Mouse (Mus musculus) MEL (cell line): Measurements from ENCODE around the gene Cdk10. TPM values are rescaled to one million over a fixed set of nuclear protein-coding genes. Genes with fewer than 3 reads are reported as not detected.

Experiments used
- DNase-seq: peaks from one replicate; pipeline ENCODE4 v3.0.0; 2011; ENCODE audit warnings: low read depth, low spot score
- H3K27ac ChIP-seq: 2 replicates; pipeline ENCODE4 v1.5.1; 2012; ENCODE audit warnings: low read depth, mild to moderate bottlenecking, control low read depth, low read length, moderate library complexity; ENCODE audit not compliant: control insufficient read depth
- H3K27me3 ChIP-seq, 2 experiments: fragments of 150-350 bp in 1 of 2; sonication (generic) in 1 of 2; 2 replicates each; pipeline ENCODE4 v1.6.1; 2012; ENCODE audit warnings: low read length in 2 of 2, mild to moderate bottlenecking in 2 of 2, improper control_type of control experiment in 1 of 2, moderate library complexity in 1 of 2; ENCODE audit not compliant: insufficient read depth in 2 of 2, control insufficient read depth in 1 of 2
- H3K36me3 ChIP-seq, 2 experiments: 2 replicates each; pipeline ENCODE4 v1.6.1; 2012 to 2014; ENCODE audit warnings: low read length in 2 of 2, improper control_type of control experiment in 1 of 2, inconsistent platforms in 1 of 2, mild to moderate bottlenecking in 1 of 2; ENCODE audit not compliant: insufficient read depth in 2 of 2, control insufficient read depth in 1 of 2
- H3K4me1 ChIP-seq, 2 experiments: fragments of 150-350 bp in 1 of 2; sonication (generic) in 1 of 2; 2 replicates each; pipeline ENCODE4 v1.6.1; 2012; ENCODE audit warnings: low read length in 2 of 2, improper control_type of control experiment in 1 of 2, mild to moderate bottlenecking in 1 of 2; ENCODE audit not compliant: insufficient read depth in 2 of 2, control insufficient read depth in 1 of 2
- H3K4me3 ChIP-seq, 2 experiments: fragments of 150-350 bp in 1 of 2; sonication (generic) in 1 of 2; 2 replicates each; pipeline ENCODE4 v1.5.1; 2012; ENCODE audit warnings: low read depth in 2 of 2, low read length in 2 of 2, mild to moderate bottlenecking in 2 of 2, moderate library complexity in 2 of 2, control low read depth in 1 of 2, improper control_type of control experiment in 1 of 2; ENCODE audit not compliant: control insufficient read depth in 1 of 2, insufficient read depth in 1 of 2
- H3K79me2 ChIP-seq: 2 replicates; pipeline ENCODE4 v1.6.1; 2012; ENCODE audit warnings: mild to moderate bottlenecking, low read length, moderate library complexity; ENCODE audit not compliant: control insufficient read depth, poor library complexity, insufficient read depth
- H3K9ac ChIP-seq: 2 replicates; pipeline ENCODE4 v1.6.1; 2012; ENCODE audit warnings: low read depth, mild to moderate bottlenecking, control low read depth, low read length, moderate library complexity; ENCODE audit not compliant: control insufficient read depth, poor library complexity, severe bottlenecking
- H3K9me3 ChIP-seq: fragments of 150-350 bp; sonication (generic); replicated peaks from 2 replicates; pipeline ENCODE4 v1.6.1; 2012; ENCODE audit warnings: mild to moderate bottlenecking, low read length, improper control_type of control experiment, moderate library complexity; ENCODE audit not compliant: insufficient read depth
- CHD2 ChIP-seq: IDR thresholded peaks from 2 replicates; pipeline ENCODE4 v1.6.1; 2011; ENCODE audit warnings: low read length, improper control_type of control experiment
- CTCF ChIP-seq, 3 experiments: IDR thresholded peaks in 2 of 3; conservative IDR thresholded peaks in 1 of 3; 2 replicates each; pipeline ENCODE4 v1.5.1; 2011 to 2012; ENCODE audit warnings: low read length in 3 of 3, low read depth in 2 of 3, mild to moderate bottlenecking in 2 of 3, improper control_type of control experiment in 1 of 3, inconsistent platforms in 1 of 3, mixed read lengths in 1 of 3, moderate library complexity in 1 of 3; ENCODE audit not compliant: control insufficient read depth in 1 of 3, insufficient read depth in 1 of 3, poor library complexity in 1 of 3, severe bottlenecking in 1 of 3
- E2F4 ChIP-seq: IDR thresholded peaks from 2 replicates; pipeline ENCODE4 v1.6.1; 2011; ENCODE audit warnings: low read depth, low read length, improper control_type of control experiment, borderline replicate concordance
- ELF1 ChIP-seq: IDR thresholded peaks from 2 replicates; pipeline ENCODE4 v1.6.1; 2014; ENCODE audit warnings: low read depth, mild to moderate bottlenecking, inconsistent platforms, low read length, improper control_type of control experiment, moderate library complexity
- ETS1 ChIP-seq: IDR thresholded peaks from 2 replicates; pipeline ENCODE4 v1.6.1; 2012; ENCODE audit warnings: low read depth, mild to moderate bottlenecking, inconsistent platforms, low read length, improper control_type of control experiment, moderate library complexity
- GABPA ChIP-seq: IDR thresholded peaks from 2 replicates; pipeline ENCODE4 v1.6.1; 2012; ENCODE audit warnings: low read depth, mild to moderate bottlenecking, inconsistent platforms, low read length, improper control_type of control experiment, moderate library complexity
- HCFC1 ChIP-seq: IDR thresholded peaks from 2 replicates; pipeline ENCODE4 v1.6.1; 2012; ENCODE audit warnings: low read depth, mild to moderate bottlenecking, inconsistent platforms, low read length, improper control_type of control experiment, moderate library complexity
- JUND ChIP-seq: IDR thresholded peaks from 2 replicates; pipeline ENCODE4 v1.6.1; 2011; ENCODE audit warnings: low read depth, mild to moderate bottlenecking, improper control_type of control experiment, low read length
- KAT2A ChIP-seq: conservative IDR thresholded peaks from 2 replicates; pipeline ENCODE4 v1.6.1; 2012; ENCODE audit warnings: low read depth, low read length, improper control_type of control experiment, inconsistent platforms
- MAFK ChIP-seq: IDR thresholded peaks from 2 replicates; pipeline ENCODE4 v1.6.1; 2011; ENCODE audit warnings: low read depth, mild to moderate bottlenecking, low read length, improper control_type of control experiment, borderline replicate concordance
- MAX ChIP-seq: IDR thresholded peaks from 2 replicates; pipeline ENCODE4 v1.6.1; 2011; ENCODE audit warnings: low read length, improper control_type of control experiment
- MEF2A ChIP-seq: IDR thresholded peaks from 2 replicates; pipeline ENCODE4 v1.6.1; 2014; ENCODE audit warnings: low read depth, mild to moderate bottlenecking, inconsistent platforms, low read length, improper control_type of control experiment; ENCODE audit not compliant: poor library complexity, insufficient replicate concordance, severe bottlenecking; ENCODE audit errors: extremely low read depth
- MXI1 ChIP-seq: IDR thresholded peaks from 2 replicates; pipeline ENCODE4 v1.6.1; 2011; ENCODE audit warnings: mild to moderate bottlenecking, low read depth, low read length, improper control_type of control experiment
- MYB ChIP-seq: IDR thresholded peaks from 2 replicates; pipeline ENCODE4 v1.6.1; 2011; ENCODE audit warnings: mild to moderate bottlenecking, low read depth, low read length, improper control_type of control experiment
- MYC ChIP-seq: IDR thresholded peaks from 2 replicates; pipeline ENCODE4 v1.6.1; 2011; ENCODE audit warnings: low read depth, mild to moderate bottlenecking, low read length, improper control_type of control experiment, moderate library complexity
- NELFE ChIP-seq: IDR thresholded peaks from 2 replicates; pipeline ENCODE4 v1.6.1; 2011; ENCODE audit warnings: low read depth, low read length, improper control_type of control experiment
- POLR2A ChIP-seq, 2 experiments: IDR thresholded peaks; 2 replicates each; pipeline ENCODE4 v1.6.1; 2011 to 2012; ENCODE audit warnings: low read length in 2 of 2, mild to moderate bottlenecking in 2 of 2, control low read depth in 1 of 2, improper control_type of control experiment in 1 of 2, low read depth in 1 of 2, moderate library complexity in 1 of 2; ENCODE audit not compliant: control insufficient read depth in 1 of 2, insufficient read depth in 1 of 2, poor library complexity in 1 of 2
- POLR2AphosphoS5 ChIP-seq: IDR thresholded peaks from 2 replicates; pipeline ENCODE4 v1.6.1; 2012; ENCODE audit warnings: low read depth, borderline replicate concordance, mild to moderate bottlenecking, inconsistent platforms, low read length, moderate library complexity, mixed read lengths
- RAD21 ChIP-seq: IDR thresholded peaks from 2 replicates; pipeline ENCODE4 v1.6.1; 2011; ENCODE audit warnings: mild to moderate bottlenecking, low read depth, low read length, improper control_type of control experiment
- RCOR1 ChIP-seq: IDR thresholded peaks from 2 replicates; pipeline ENCODE4 v1.6.1; 2012; ENCODE audit warnings: low read depth, mild to moderate bottlenecking, inconsistent platforms, low read length, improper control_type of control experiment
- SMC3 ChIP-seq: IDR thresholded peaks from 2 replicates; pipeline ENCODE4 v1.6.1; 2011; ENCODE audit warnings: low read depth, low read length, improper control_type of control experiment
- TAL1 ChIP-seq: IDR thresholded peaks from 2 replicates; pipeline ENCODE4 v1.6.1; 2012; ENCODE audit warnings: mild to moderate bottlenecking, inconsistent platforms, low read length, moderate library complexity, mixed read lengths
- UBTF ChIP-seq: IDR thresholded peaks from 2 replicates; pipeline ENCODE4 v1.6.1; 2012; ENCODE audit warnings: low read depth, mild to moderate bottlenecking, inconsistent platforms, low read length, improper control_type of control experiment, moderate library complexity, borderline replicate concordance; ENCODE audit not compliant: insufficient read depth
- USF1 ChIP-seq: IDR thresholded peaks from 2 replicates; pipeline ENCODE4 v1.6.1; 2014; ENCODE audit warnings: low read depth, mild to moderate bottlenecking, inconsistent platforms, low read length, improper control_type of control experiment, moderate library complexity
- USF2 ChIP-seq, 2 experiments: IDR thresholded peaks; 2 replicates each; pipeline ENCODE4 v1.6.1; 2011 to 2012; ENCODE audit warnings: improper control_type of control experiment in 2 of 2, low read length in 2 of 2, borderline replicate concordance in 1 of 2, inconsistent platforms in 1 of 2, low read depth in 1 of 2, mild to moderate bottlenecking in 1 of 2; ENCODE audit not compliant: insufficient read depth in 1 of 2
- ZC3H11A ChIP-seq: IDR thresholded peaks from 2 replicates; pipeline ENCODE4 v1.6.1; 2012; ENCODE audit warnings: low read depth, mild to moderate bottlenecking, inconsistent platforms, low read length, improper control_type of control experiment
- ZNF384 ChIP-seq: IDR thresholded peaks from 2 replicates; pipeline ENCODE4 v1.6.1; 2012; ENCODE audit warnings: low read depth, mild to moderate bottlenecking, inconsistent platforms, low read length, improper control_type of control experiment
- polyA plus RNA-seq, 2 experiments: library from polyadenylated mRNA; stranded (reverse) in 1 of 2; unstranded in 1 of 2; fragments of >175 nt in 1 of 2; fragments of >200 nt in 1 of 2; gene quantifications; 2 replicates each; pipeline versions ENCODE4 v1.2.1 to v1.2.4; 2012; ENCODE audit warnings: low replicate concordance in 2 of 2, low read depth in 1 of 2; ENCODE audit not compliant: insufficient read length in 2 of 2, insufficient read depth in 1 of 2, missing spikeins in 1 of 2
- total RNA-seq: library from RNA; depleted of rRNA; stranded (reverse); fragments of 300-350 nt; gene quantifications from 2 replicates; pipeline ENCODE4 v1.2.3, GENCODE M21; 2012

Gene Cdk10
- total and polyA plus RNA-seq, 3 experiments, result 28.0 to 43.8 TPM; not detected in 1

- Histone ChIP-seq H3K27me3 (no peaks in the 10 kb centered on the region), H3K36me3 (no peaks in the 10 kb centered on the region; a peak in 2 of 4 replicates), H3K9ac (no peak overlapping the region), H3K9me3 (no peaks in the 10 kb centered on the region), H3K4me1 (no peaks in the 10 kb centered on the region), H3K27ac (no peak overlapping the region), H3K4me3 (no peak overlapping the region), H3K79me2 (no peaks in the 10 kb centered on the region)
- no peak for TF ChIP-seq CHD2
- no peak for TF ChIP-seq MYB
- no peak for TF ChIP-seq NELFE
- no peak for TF ChIP-seq HCFC1
- no peak for TF ChIP-seq USF1
- TF ChIP-seq POLR2A (IDR thresholded peaks at IDR 0.05; ENCODE audit: control insufficient read depth in 1 of 2, insufficient read depth in 1 of 2, low read depth in 1 of 2, low read length in 2 of 2, poor library complexity in 1 of 2), result no peak
- TF ChIP-seq MYC, result no peak
- no peak for TF ChIP-seq KAT2A
- TF ChIP-seq SMC3, result no peak
- no peak for TF ChIP-seq JUND
- TF ChIP-seq RCOR1, result no peak
- no peak for TF ChIP-seq ZNF384
- TF ChIP-seq MAX, result no peak
- TF ChIP-seq ETS1, result no peak
- TF ChIP-seq MEF2A, result no peak
- TF ChIP-seq ZC3H11A, result no peak
- TF ChIP-seq USF2 (IDR thresholded peaks at IDR 0.05; ENCODE audit: borderline replicate concordance in 1 of 2, insufficient read depth in 1 of 2, low read depth in 1 of 2, low read length in 2 of 2), result no peak
- no peak for DNase-seq
Observed at GRCm38 (mm10) chr8:123274447-123274846, 49.8 kb downstream of the Cdk10 start.

GRCm38 (mm10) chr8:123275096-123275495, 50.5 kb downstream of the Cdk10 start:
- H3K4me1 ChIP-seq, result no peaks in the 10 kb centered on the region
- no peak overlapping the region for H3K27ac ChIP-seq
- TF ChIP-seq TAL1, result no peak
- no peak for TF ChIP-seq UBTF
- no peak for TF ChIP-seq GABPA
- TF ChIP-seq E2F4, result no peak
- no peak for TF ChIP-seq RAD21
- TF ChIP-seq POLR2A (IDR thresholded peaks at IDR 0.05; ENCODE audit: control insufficient read depth in 1 of 2, insufficient read depth in 1 of 2, low read depth in 1 of 2, low read length in 2 of 2, poor library complexity in 1 of 2), result no peak
- TF ChIP-seq HCFC1, result no peak
- TF ChIP-seq NELFE, result no peak
- TF ChIP-seq ELF1, result no peak
- TF ChIP-seq POLR2AphosphoS5, result no peak
- TF ChIP-seq MAFK, result no peak
- no peak for TF ChIP-seq SMC3
- no peak for TF ChIP-seq MXI1
- TF ChIP-seq KAT2A, result no peak
- TF ChIP-seq CTCF (IDR thresholded peaks at IDR 0.05 in 2 of 3, conservative IDR thresholded peaks at IDR 0.05 in 1 of 3; ENCODE audit: control insufficient read depth in 1 of 3, insufficient read depth in 1 of 3, low read depth in 2 of 3, low read length in 3 of 3, poor library complexity in 1 of 3, severe bottlenecking in 1 of 3), result no peak
- no peak for TF ChIP-seq ETS1
- no peaks in the 10 kb centered on the region for H3K27me3 ChIP-seq
- H3K79me2 ChIP-seq, result no peaks in the 10 kb centered on the region
- no peaks in the 10 kb centered on the region; a peak in 2 of 4 replicates for H3K36me3 ChIP-seq
- no peak overlapping the region for H3K4me3 ChIP-seq
- no peak overlapping the region for H3K9ac ChIP-seq
- no peak for DNase-seq
- no peaks in the 10 kb centered on the region for H3K9me3 ChIP-seq
